Mouse (Mus musculus) frontal cortex, postnatal 14 days (tissue): ENCODE measurements at regions not wholly inside any gene's neighbourhood (a gene's known extent, or its start where the extent isn't known, plus 50 kb on each side); places are given as distances from the start of the nearest gene placed in this dataset.

Experiments used
- DNase-seq, 2 experiments: peaks; one replicate each; pipeline ENCODE4 v3.0.0; 2022; ENCODE audit warnings: low spot score in 2 of 2

DNA sequence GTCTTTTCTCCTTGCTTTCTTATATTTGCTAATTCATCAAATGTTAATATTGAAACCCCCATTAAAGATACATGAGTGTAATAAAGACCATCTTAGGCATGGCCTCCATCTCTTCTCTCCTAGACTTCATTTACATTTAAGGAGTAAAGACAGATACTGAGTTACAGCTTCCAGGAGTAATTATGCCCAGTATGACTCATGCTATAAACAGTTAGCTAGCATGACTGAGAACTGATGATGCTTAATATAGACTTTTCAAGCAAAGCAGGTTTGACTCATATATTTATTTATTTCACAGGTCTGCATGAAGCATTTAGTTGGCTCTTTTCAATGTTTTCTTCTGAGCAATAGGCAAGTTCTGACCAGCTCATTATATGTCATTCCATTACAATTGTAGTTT lies 453.7 kb upstream of the Cntn6 start:
- no peak for DNase-seq

DNA sequence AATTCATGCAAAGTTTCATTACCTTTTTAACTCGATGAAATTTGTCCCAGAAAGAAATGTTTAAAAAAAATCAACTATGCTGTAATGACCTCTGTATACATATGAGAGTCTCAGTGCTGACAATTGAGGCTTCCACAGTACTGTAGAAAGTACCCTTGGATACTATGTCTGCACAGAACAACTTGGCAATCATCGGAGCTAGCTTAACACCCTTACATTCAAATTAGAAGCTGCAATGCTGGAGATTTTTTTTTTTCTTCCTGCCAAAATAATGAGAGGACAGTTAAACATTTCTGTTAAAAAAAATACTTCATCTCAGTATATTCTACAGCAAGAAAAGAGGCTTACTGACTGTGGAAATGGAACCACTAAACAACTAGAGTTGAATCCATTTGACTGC lies 452.1 kb upstream of the Cntn6 start:
- DNase-seq, result no peak

DNA sequence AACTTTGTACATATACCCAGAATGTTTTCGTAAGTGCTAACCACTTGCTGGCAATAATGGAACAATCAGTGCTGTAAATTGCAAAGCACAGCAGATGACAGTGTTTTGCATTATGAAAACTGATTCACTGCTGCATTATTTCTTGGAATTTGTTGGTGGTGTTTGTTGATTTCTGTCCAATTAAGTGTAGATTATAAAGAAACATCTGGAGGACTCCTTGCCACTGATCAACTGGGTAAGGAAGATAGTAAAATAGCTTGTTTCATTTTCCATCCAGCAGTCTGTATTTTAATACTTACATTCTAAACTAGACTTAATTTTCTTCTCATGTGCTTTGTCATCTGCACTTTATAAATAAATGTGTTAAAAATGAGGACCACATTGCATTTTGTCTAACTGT lies 436.6 kb upstream of the Cntn6 start:
- DNase-seq, result no peak

DNA sequence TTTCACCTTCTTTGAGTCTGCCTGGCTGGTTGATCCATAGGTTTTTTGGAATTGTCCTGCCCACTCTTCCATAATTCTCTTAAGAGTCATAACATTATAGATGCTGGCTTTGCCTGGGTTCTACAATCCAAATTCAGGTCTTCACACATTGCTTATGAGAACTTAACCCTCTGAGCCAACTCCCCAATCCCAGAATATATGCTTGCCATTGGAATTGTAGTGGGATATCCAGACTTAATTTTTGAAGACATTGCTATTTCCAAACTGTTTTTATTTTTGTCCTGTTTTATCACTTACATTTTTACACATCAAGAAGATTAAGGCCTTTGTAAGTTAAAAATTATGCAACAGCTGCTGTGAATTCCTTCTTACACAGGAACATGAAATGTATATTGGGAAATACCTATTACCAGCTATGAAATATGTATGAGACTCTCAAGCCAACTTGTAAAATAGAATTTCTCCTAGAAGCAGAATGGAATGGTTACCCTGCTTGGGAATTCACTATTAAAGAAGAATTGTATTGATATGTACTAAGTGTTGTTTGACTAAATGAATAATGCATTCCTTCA lies 430.8 kb upstream of the Cntn6 start:
- no peak for DNase-seq

DNA sequence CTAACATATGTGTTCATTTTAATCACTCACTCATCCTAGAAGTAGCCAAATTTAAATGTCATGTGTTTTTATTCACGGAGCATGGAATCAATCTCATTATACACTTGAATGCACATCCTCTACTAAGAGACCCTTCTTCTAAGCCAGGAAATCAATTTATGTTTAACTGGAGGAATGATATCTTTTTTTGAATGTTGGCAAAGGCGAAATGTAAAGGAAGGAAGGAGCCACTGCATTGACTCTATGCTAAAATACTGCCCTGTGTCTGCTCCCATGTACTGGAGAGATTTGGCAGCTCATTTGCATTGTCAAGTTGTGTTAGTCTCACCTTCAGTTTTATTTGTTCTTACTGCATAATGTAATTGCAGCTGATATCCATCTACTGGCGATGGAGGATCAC lies 412.0 kb upstream of the Cntn6 start:
- no peak for DNase-seq

DNA sequence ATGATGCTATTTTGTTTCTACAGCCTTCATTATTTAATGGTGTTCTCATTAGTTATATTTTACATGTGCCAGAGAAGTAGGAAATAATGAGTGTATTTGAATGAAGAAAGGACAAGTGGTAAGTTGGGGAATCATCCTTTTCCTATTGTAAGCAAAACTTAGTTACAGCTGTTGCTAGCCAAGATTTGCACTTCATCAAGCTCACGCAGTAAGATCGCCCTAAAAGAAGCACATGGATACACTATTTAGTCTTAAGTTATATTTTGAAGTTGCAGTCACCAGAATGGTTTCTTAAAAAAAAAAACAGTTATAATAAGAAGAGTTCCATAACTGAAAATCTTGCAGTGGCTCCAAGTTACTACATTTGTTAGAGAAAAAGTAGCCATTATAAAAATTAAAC lies 410.3 kb upstream of the Cntn6 start:
- no peak for DNase-seq

DNA sequence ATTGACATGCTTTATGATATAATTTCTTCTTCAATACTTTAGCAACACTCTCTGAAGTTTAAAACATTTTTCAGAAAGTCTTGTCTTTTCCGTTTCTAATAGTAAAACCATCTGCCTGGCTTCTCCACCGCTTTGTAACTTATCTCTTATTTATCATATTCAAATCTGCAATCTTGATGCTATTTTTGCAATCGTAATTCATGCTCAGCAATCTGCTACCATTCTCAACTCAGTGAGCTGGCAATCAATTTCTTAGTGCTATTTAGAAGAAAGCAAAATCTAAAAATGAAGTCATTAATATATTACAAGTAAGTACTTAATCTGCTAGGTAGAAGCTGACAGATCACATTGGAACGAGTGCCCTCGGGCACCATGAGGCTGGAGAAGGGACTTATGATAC lies 384.2 kb upstream of the Cntn6 start:
- no peak for DNase-seq
